Mouse (Mus musculus) olfactory bulb, adult 2 months (tissue): ENCODE measurements around the gene Lhx5. TPM values are rescaled to one million over a fixed set of nuclear protein-coding genes. Genes with fewer than 3 reads are reported as not detected.

Source experiments
- H3K27ac ChIP-seq: fragments of 200-500 bp; 2 replicates; pipeline ENCODE4 v1.5.1; 2012; ENCODE audit warnings: low read depth, low read length; ENCODE audit not compliant: insufficient read depth
- H3K4me1 ChIP-seq: fragments of 200-500 bp; 2 replicates; pipeline ENCODE4 v1.6.1; 2012; ENCODE audit warnings: low read length; ENCODE audit not compliant: control insufficient read depth, insufficient read depth
- H3K4me3 ChIP-seq: fragments of 200-500 bp; 2 replicates; pipeline ENCODE4 v1.5.1; 2012; ENCODE audit warnings: mild to moderate bottlenecking, low read depth, low read length, moderate library complexity; ENCODE audit not compliant: insufficient read depth
- CTCF ChIP-seq: fragments of 200-500 bp; IDR thresholded peaks from 2 replicates; pipeline ENCODE4 v1.5.1; 2012; ENCODE audit warnings: low read depth, mild to moderate bottlenecking, low read length, moderate library complexity; ENCODE audit not compliant: insufficient read depth
- POLR2A ChIP-seq: fragments of 200-500 bp; IDR thresholded peaks from 2 replicates; pipeline ENCODE4 v1.6.1; 2012; ENCODE audit warnings: mild to moderate bottlenecking, low read depth, low read length, moderate library complexity; ENCODE audit not compliant: insufficient read depth
- WGBS: fragments of 180-500 bp; shearing (Covaris S2); methylation state at CpG from one replicate; pipeline ENCODE4 v1.1.7; 2018; 5-methylcytosine and 5-hydroxymethylcytosine counted together
- polyA plus RNA-seq: library from polyadenylated mRNA; stranded (reverse); fragments of >200 nt; gene quantifications from 2 replicates; pipeline ENCODE4 v1.2.4, GENCODE M21; 2012; ENCODE audit warnings: low replicate concordance; ENCODE audit not compliant: missing spikeins, insufficient read depth, insufficient read length

Gene Lhx5
- polyA plus RNA-seq, 1 experiment, result not detected

DNA sequence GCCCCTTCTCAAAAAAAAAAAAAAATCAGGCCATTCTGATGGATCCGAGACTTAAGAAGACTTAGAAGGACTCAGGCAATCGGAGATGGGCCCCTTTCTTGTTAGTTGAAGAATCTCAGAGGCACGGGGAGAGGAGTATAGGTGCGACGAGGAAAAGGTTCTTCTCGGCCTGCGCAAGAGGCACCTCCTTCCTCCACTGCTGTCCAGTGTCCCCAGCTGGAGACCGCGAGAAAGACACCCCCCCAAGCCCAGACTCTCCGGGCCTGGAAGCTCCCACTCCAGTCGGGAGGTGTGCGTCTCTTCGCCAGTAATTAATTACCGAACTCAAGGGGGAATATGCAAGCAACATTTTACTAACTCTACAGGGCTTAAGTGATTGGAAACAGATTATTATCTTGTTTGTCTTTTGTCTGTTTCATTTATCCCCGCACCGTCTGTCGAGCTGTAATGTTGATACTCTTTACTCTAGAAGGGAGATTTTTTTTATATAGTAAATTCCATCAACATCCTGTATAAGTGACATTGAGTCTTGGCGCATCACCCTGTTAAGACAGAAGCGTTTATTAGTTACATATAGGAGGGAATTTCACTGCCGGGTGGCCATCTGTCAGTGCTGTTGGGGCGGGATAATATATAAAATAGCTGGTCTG lies 3.2 kb upstream of the Lhx5 start:
- Histone ChIP-seq H3K4me1 (peaks cover 7% of the 10 kb centered on the region; the same call in 1 of the 2 replicates), H3K27ac (no peak overlapping the region), H3K4me3 (no peak overlapping the region)
- WGBS, result 5% methylated on average over 21 of the region's 21 CpGs
- TF ChIP-seq POLR2A (no peak), CTCF (no peak)

DNA sequence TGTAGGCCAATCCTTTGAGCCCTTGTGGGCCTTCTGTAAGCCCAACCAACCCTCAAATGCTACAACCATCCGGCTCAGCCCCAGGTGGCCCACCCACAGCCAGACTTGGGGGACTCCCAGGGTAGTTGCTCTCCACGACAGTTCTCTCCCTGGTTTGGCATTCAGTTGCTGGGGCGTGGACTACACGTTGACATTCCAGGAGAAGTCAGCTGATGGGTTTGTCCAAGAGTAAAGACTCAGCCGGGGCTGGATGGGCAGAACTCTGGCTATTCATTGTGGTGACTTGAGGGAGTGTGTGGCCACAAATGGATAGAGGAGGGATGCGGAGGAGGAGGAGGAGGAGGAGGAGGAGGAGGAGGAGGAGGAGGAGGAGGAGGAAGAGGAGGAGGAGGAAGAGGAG lies 2.5 kb upstream of the Lhx5 start:
- H3K27ac ChIP-seq, result no peak overlapping the region
- TF ChIP-seq POLR2A (no peak), CTCF (no peak)
- 6% methylated on average over 5 of the region's 6 CpGs for WGBS
- peaks cover 7% of the 10 kb centered on the region; the same call in 1 of the 2 replicates for H3K4me1 ChIP-seq
- H3K4me3 ChIP-seq, result no peak overlapping the region

GRCm38 (mm10) chr5:120429692-120430091 lies 1.8 kb upstream of the Lhx5 start:
- 21% methylated on average over 6 of the region's 6 CpGs for WGBS
- TF ChIP-seq CTCF (no peak), POLR2A (no peak)
- no peak overlapping the region for H3K27ac ChIP-seq
- peaks cover 7% of the 10 kb centered on the region; the same call in 1 of the 2 replicates for H3K4me1 ChIP-seq
- no peak overlapping the region for H3K4me3 ChIP-seq

GRCm38 (mm10) chr5:120431001-120431583 lies 407 bp upstream of the Lhx5 start:
- 3% methylated on average over 30 of the region's 30 CpGs for WGBS
- TF ChIP-seq CTCF (no peak), POLR2A (no peak)
- no peak overlapping the region for H3K4me3 ChIP-seq
- H3K4me1 ChIP-seq, result peaks cover 7% of the 10 kb centered on the region; the same call in 1 of the 2 replicates
- no peak overlapping the region for H3K27ac ChIP-seq

- H3K4me3 ChIP-seq, result no peak overlapping the region
- H3K4me1 ChIP-seq, result 0 out of 2 replicates have a peak, but pooled peaks cover 4% of the 10 kb centered on the region
- TF ChIP-seq POLR2A (no peak), CTCF (no peak)
- under 1% methylated on average over 9 of the region's 9 CpGs for WGBS
- H3K27ac ChIP-seq, result no peak overlapping the region
These were observed 1.1 kb downstream of the Lhx5 start for GRCm38 (mm10) chr5:120432486-120433015.

GRCm38 (mm10) chr5:120433135-120433760 lies 1.7 kb downstream of the Lhx5 start:
- 0 out of 2 replicates have a peak, but pooled peaks cover 4% of the 10 kb centered on the region for H3K4me1 ChIP-seq
- no peak overlapping the region for H3K27ac ChIP-seq
- no peak overlapping the region for H3K4me3 ChIP-seq
- WGBS, result 2% methylated on average over 13 of the region's 13 CpGs
- TF ChIP-seq POLR2A, result no peak
- TF ChIP-seq CTCF, result no peak

- no peak overlapping the region for H3K4me3 ChIP-seq
- 0 out of 2 replicates have a peak, but pooled peaks cover 4% of the 10 kb centered on the region for H3K4me1 ChIP-seq
- 8% methylated on average over 21 of the region's 21 CpGs for WGBS
- H3K27ac ChIP-seq, result no peak overlapping the region
- no peak for TF ChIP-seq POLR2A
- TF ChIP-seq CTCF, result no peak
These were observed 2.8 kb downstream of the Lhx5 start for GRCm38 (mm10) chr5:120434231-120434735.

DNA sequence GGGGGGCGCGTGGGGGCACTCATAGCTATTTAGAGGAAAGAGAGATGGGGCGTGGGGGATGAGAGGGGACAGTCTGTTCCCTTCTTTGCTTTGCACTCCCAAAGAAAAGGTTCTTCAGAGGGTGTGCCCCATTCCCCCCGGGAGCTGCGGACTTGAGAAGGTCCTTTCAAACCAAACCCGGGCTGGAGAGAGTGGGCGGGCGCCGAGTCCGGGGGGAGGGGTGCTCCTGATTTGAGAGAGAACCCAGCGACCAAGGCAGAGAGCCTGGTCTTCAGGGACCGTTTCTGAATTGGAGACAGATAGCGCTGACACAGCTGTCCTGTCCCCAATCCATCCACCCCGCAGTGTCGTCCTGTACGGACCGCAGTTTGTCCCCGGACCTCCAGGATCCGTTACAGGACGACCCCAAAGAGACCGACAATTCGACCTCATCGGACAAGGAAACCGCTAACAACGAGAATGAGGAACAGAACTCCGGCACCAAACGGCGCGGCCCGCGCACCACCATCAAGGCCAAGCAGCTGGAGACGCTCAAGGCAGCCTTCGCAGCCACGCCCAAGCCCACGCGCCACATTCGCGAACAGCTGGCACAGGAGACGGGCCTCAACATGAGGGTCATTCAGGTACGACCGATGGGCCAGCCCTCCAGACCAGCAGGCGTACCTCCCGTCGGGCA lies 3.6 kb downstream of the Lhx5 start:
- no peak for TF ChIP-seq CTCF
- no peak for TF ChIP-seq POLR2A
- Histone ChIP-seq H3K4me1 (peaks cover 9% of the 10 kb centered on the region; the same call in 1 of the 2 replicates), H3K4me3 (no peak overlapping the region), H3K27ac (no peak overlapping the region)
- WGBS, result 2% methylated on average over 44 of the region's 44 CpGs
